Mouse (Mus musculus) lung, postnatal 0 days (tissue): ENCODE data around the gene 4933427I04Rik. TPM values are rescaled to one million over a fixed set of nuclear protein-coding genes. Genes with fewer than 3 reads are reported as not detected.

ENCODE experiments used
- ATAC-seq: fragments of 200-750 bp; cut with Nextera tagmentation; 2 replicates; pipeline ENCODE4 v1.8.0; 2017; ENCODE audit warnings: moderate library complexity
- DNase-seq: peaks from one replicate; pipeline ENCODE4 v3.0.0-alpha.2; 2016; ENCODE audit warnings: low spot score
- H3K27ac ChIP-seq: fragments of 300-500 bp; sonication (generic); 2 replicates; pipeline ENCODE4 v1.5.1; 2014; ENCODE audit warnings: antibody characterized with exemption, mild to moderate bottlenecking, low read length, mixed read lengths
- H3K27me3 ChIP-seq: fragments of 300-500 bp; sonication (generic); replicated peaks from 2 replicates; pipeline ENCODE4 v1.6.1; 2014; ENCODE audit warnings: low read length, mixed read lengths; ENCODE audit not compliant: insufficient read depth
- H3K36me3 ChIP-seq: fragments of 300-500 bp; sonication (generic); 2 replicates; pipeline ENCODE4 v1.6.1; 2014; ENCODE audit warnings: low read length, mixed read lengths; ENCODE audit not compliant: insufficient read depth
- H3K4me1 ChIP-seq: fragments of 300-500 bp; sonication (generic); 2 replicates; pipeline ENCODE4 v1.6.1; 2014; ENCODE audit warnings: antibody characterized with exemption, low read depth, low read length, mixed read lengths; ENCODE audit not compliant: insufficient read depth
- H3K4me2 ChIP-seq: fragments of 300-500 bp; sonication (generic); replicated peaks from 2 replicates; pipeline ENCODE4 v1.6.1; 2014; ENCODE audit warnings: low read depth, mild to moderate bottlenecking, low read length, moderate library complexity, mixed read lengths
- H3K4me3 ChIP-seq: fragments of 300-500 bp; sonication (generic); 2 replicates; pipeline ENCODE4 v1.5.1; 2014; ENCODE audit warnings: low read depth, low read length
- H3K9ac ChIP-seq: fragments of 300-500 bp; sonication (generic); replicated peaks from 2 replicates; pipeline ENCODE4 v1.6.1; 2014; ENCODE audit warnings: low read depth, mild to moderate bottlenecking
- H3K9me3 ChIP-seq: fragments of 300-500 bp; sonication (generic); 2 replicates; pipeline ENCODE4 v1.6.1; 2016; ENCODE audit warnings: low read length, mixed read lengths
- CTCF ChIP-seq: IDR thresholded peaks from 2 replicates; pipeline ENCODE4 v1.5.1; 2016; ENCODE audit warnings: antibody characterized with exemption, mild to moderate bottlenecking
- EP300 ChIP-seq: IDR thresholded peaks from 2 replicates; pipeline ENCODE4 v1.6.1; 2016; ENCODE audit warnings: antibody characterized with exemption, mild to moderate bottlenecking, control low read depth
- WGBS: fragments of 180-500 bp; shearing (Covaris S2); extraction: QIAGEN DNeasy Blood & Tissue Kit; methylation state at CpG from one replicate; pipeline ENCODE4 v1.1.7; 2014; 5-methylcytosine and 5-hydroxymethylcytosine counted together
- polyA plus RNA-seq: library from polyadenylated mRNA; unstranded; fragments of >200 nt; fragmentation: Nextera tagmentation; extraction: Ambion mirVana; gene quantifications from 2 replicates; pipeline ENCODE4 v1.2.1, GENCODE M21; 2015

Gene 4933427I04Rik
- polyA plus RNA-seq, 1 experiment from 2014 or later, result not detected

DNA sequence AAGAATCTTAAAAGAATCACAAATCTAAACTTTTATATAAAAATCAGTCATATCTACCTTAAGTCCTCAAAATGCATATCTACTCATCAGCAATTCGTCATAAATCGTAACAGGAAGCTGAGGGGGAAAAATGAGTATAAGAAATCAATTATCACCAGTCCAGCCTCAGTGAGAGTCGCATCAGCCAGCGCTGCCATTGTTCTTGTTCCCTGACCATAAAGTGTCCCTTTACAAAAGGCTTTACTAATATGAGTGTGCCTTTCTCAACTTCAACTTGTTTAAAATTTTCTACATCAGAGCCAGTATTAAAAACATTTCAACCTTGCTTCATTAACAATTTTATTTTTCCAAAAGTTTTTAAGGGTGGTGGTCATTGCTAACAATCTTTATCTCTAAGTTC lies 2.6 kb upstream of the 4933427I04Rik start:
- Histone ChIP-seq H3K9ac (no peak overlapping the region), H3K4me2 (no peak overlapping the region), H3K4me3 (no peak overlapping the region), H3K36me3 (no peaks in the 10 kb centered on the region), H3K4me1 (no peaks in the 10 kb centered on the region), H3K9me3 (no peaks in the 10 kb centered on the region), H3K27me3 (no peaks in the 10 kb centered on the region), H3K27ac (no peak overlapping the region)
- DNase-seq (no peak), ATAC-seq (no peak)
- whole genome bisulfite sequencing, result 57% methylated on average over 4 of the region's 4 CpGs
- TF ChIP-seq EP300 (no peak), CTCF (no peak)

DNA sequence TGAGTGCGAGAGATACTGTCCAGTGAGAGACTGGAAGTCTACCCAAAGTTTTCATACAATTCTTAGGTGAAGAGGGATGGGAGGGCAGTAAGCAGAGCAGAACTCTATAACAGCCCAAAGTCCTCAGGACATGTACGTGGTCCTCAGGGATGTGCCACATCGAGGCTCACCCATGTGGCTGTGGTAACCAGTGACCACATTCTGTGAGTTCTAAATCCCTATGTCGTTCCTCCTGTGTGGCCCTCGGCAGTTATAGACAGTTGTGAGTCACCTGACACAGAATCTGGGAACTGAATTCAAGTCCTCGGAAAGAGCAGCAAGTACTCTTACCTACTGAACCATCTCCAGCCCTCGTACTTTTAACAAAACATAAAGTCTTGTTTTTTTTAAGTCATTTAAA lies 1.4 kb upstream of the 4933427I04Rik start:
- Histone ChIP-seq H3K4me1 (no peaks in the 10 kb centered on the region), H3K4me2 (no peak overlapping the region), H3K9me3 (no peaks in the 10 kb centered on the region), H3K27ac (no peak overlapping the region), H3K36me3 (no peaks in the 10 kb centered on the region), H3K9ac (no peak overlapping the region), H3K4me3 (no peak overlapping the region), H3K27me3 (no peaks in the 10 kb centered on the region)
- no peak for DNase-seq
- 81% methylated on average over 7 of the region's 7 CpGs for WGBS
- TF ChIP-seq CTCF (no peak), EP300 (no peak)
- ATAC-seq, result no peak

DNA sequence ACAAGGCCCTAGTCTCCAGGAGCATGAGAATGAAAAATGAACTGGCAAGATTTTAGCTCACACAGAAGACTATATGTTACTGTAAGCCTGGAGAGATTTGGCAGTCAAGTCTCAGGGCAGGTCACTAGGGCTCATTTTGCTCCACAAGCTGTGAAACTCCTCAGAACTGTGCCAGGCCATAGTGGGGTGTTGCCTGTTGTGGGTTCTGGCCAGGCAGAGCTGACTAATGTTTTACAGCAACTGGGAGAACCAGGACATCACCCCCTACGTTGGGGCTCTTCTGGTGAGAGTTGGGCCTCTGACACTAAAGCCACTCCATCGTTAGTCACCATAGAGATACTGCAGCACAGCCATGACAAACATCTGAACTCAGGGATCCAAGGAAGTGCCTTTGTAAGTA lies 324 bp downstream of the 4933427I04Rik start:
- Histone ChIP-seq H3K4me3 (no peak overlapping the region), H3K27ac (no peak overlapping the region), H3K4me2 (no peak overlapping the region), H3K36me3 (no peaks in the 10 kb centered on the region), H3K27me3 (no peaks in the 10 kb centered on the region), H3K9me3 (no peaks in the 10 kb centered on the region), H3K4me1 (no peaks in the 10 kb centered on the region), H3K9ac (no peak overlapping the region)
- WGBS, result 38% methylated on average over 2 of the region's 2 CpGs
- TF ChIP-seq CTCF, result no peak
- no peak for TF ChIP-seq EP300
- DNase-seq (no peak), ATAC-seq (no peak)

- no peak overlapping the region for H3K9ac ChIP-seq
- H3K4me1 ChIP-seq, result no peaks in the 10 kb centered on the region
- 70% methylated on average over 5 of the region's 5 CpGs for WGBS
- DNase-seq (no peak), ATAC-seq (no peak)
- no peak overlapping the region for H3K4me2 ChIP-seq
- TF ChIP-seq CTCF (no peak), EP300 (no peak)
- H3K27me3 ChIP-seq, result no peaks in the 10 kb centered on the region
- H3K27ac ChIP-seq, result no peak overlapping the region
- H3K4me3 ChIP-seq, result no peak overlapping the region
- no peaks in the 10 kb centered on the region for H3K36me3 ChIP-seq
- H3K9me3 ChIP-seq, result no peaks in the 10 kb centered on the region
These were observed 1.1 kb downstream of the 4933427I04Rik start for GRCm38 (mm10) chr4:123860621-123861020.

GRCm38 (mm10) chr4:123893726-123894125 lies 34.2 kb downstream of the 4933427I04Rik start:
- H3K27ac ChIP-seq, result no peak overlapping the region
- no peaks in the 10 kb centered on the region for H3K27me3 ChIP-seq
- no peak overlapping the region for H3K4me3 ChIP-seq
- WGBS, result 61% methylated on average over 5 of the region's 5 CpGs
- TF ChIP-seq EP300 (peak; percentile 81), CTCF (no peak)
- DNase-seq (peak; percentile 87), ATAC-seq (peak; percentile 97)
- H3K9ac ChIP-seq, result no peak overlapping the region
- no peak overlapping the region; the same call in 1 of the 2 replicates for H3K4me2 ChIP-seq
- H3K9me3 ChIP-seq, result no peaks in the 10 kb centered on the region
- peaks cover 5% of the 10 kb centered on the region; the same call in 1 of the 2 replicates for H3K4me1 ChIP-seq
- no peaks in the 10 kb centered on the region for H3K36me3 ChIP-seq

DNA sequence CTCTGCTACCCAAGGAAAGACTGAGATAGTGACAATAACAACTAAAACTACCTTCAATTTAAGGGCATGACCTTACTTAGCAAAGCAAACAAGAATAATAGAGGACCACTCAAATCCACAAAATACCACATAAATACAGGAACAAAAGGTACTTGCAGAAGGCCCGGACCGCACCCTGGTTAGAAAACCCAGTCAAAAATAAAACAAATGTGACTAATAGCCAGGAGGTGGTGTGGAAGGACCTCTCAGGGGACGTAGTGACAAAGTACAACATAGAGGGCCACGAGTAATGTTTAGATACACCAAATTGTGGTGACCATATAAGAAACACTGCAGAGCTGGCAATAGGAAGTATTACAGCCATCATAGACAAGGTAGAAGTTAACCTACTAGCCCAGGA lies 34.8 kb downstream of the 4933427I04Rik start:
- TF ChIP-seq CTCF (no peak), EP300 (no peak)
- H3K9me3 ChIP-seq, result no peaks in the 10 kb centered on the region
- no peak overlapping the region for H3K27ac ChIP-seq
- H3K27me3 ChIP-seq, result no peaks in the 10 kb centered on the region
- ATAC-seq (peak; percentile 53), DNase-seq (peak; percentile 63)
- WGBS, result 49% methylated on average over 4 of the region's 4 CpGs
- H3K4me3 ChIP-seq, result no peak overlapping the region
- peaks cover 5% of the 10 kb centered on the region; the same call in 1 of the 2 replicates for H3K4me1 ChIP-seq
- no peak overlapping the region for H3K9ac ChIP-seq
- no peaks in the 10 kb centered on the region for H3K36me3 ChIP-seq
- H3K4me2 ChIP-seq, result no peak overlapping the region; the same call in 1 of the 2 replicates

DNA sequence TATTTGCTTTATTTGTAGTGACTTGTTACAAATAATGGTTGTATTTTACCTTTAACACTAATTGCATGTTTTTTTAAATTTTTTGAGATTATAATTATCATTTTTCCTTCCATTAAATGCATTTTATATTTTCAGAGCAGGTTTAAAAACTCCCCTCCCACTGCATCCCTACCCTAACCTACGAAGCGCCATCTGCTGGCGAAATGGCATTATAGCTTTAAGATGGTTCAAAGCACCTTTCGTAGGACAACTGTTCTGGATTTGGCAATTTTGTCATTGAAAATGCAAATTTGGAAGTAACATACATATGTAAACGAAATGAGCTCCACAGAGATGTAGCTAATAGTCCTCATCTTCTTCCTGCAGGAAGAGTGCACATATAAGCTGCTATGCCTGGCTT lies 39.2 kb downstream of the 4933427I04Rik start:
- Histone ChIP-seq H3K36me3 (no peaks in the 10 kb centered on the region), H3K4me1 (peaks cover 5% of the 10 kb centered on the region; the same call in 1 of the 2 replicates), H3K9ac (no peak overlapping the region), H3K9me3 (no peaks in the 10 kb centered on the region), H3K4me3 (no peak overlapping the region), H3K27me3 (no peaks in the 10 kb centered on the region), H3K4me2 (no peak overlapping the region), H3K27ac (no peak overlapping the region)
- 9% methylated on average over 5 of the region's 5 CpGs for WGBS
- no peak for TF ChIP-seq EP300
- peak; percentile 85 for TF ChIP-seq CTCF
- ATAC-seq (no peak), DNase-seq (peak; percentile 69)
